Mouse (Mus musculus) stomach, postnatal 0 days (tissue): ENCODE data around the gene Gnat1.
"Not testable (repeated sequence)": the region's sequence is repeated elsewhere in the genome, so short reads cannot be mapped to it uniquely, and the experiment has no call there.

Source experiments
- CTCF ChIP-seq: IDR thresholded peaks from 2 replicates; pipeline ENCODE4 v1.5.1; 2016; ENCODE audit warnings: antibody characterized with exemption, low read depth, mild to moderate bottlenecking, moderate library complexity
- EP300 ChIP-seq: optimal IDR thresholded peaks from 2 replicates; pipeline ENCODE3; 2016; ENCODE audit warnings: antibody characterized with exemption

GRCm38 (mm10) chr9:107677819-107678526, 1.5 kb downstream of the Gnat1 start:
- TF ChIP-seq CTCF: peak; percentile 79
- not testable (repeated sequence) for TF ChIP-seq EP300
